Mouse (Mus musculus) embryonic facial prominence, embryonic 11.5 days (tissue): Measurements from ENCODE around the gene Sdf2l1. TPM values are rescaled to one million over a fixed set of nuclear protein-coding genes. Genes with fewer than 3 reads are reported as not detected.
A peak's percentile ranks its signal among the peaks of the same experiment; 100 is the strongest.

ENCODE experiments used
- ATAC-seq: fragments of 200-750 bp; cut with Nextera tagmentation; replicated peaks from 2 replicates; pipeline ENCODE4 v1.8.0; 2017; ENCODE audit warnings: low read depth; ENCODE audit not compliant: insufficient number of reproducible peaks, low FRiP score, low TSS enrichment
- DNase-seq: peaks from one replicate; pipeline ENCODE4 v3.0.0-alpha.2; 2015; ENCODE audit warnings: low spot score
- H3K27ac ChIP-seq: fragments of 300-500 bp; sonication (generic); replicated peaks from 2 replicates; pipeline ENCODE4 v1.5.1; 2014; ENCODE audit warnings: mild to moderate bottlenecking, low read depth, low read length, control low read depth
- H3K27me3 ChIP-seq: fragments of 300-500 bp; sonication (generic); 2 replicates; pipeline ENCODE4 v1.6.1; 2014; ENCODE audit warnings: mild to moderate bottlenecking, low read length, moderate library complexity, mixed read lengths; ENCODE audit not compliant: control insufficient read depth, insufficient read depth
- H3K36me3 ChIP-seq: fragments of 300-500 bp; sonication (generic); replicated peaks from 2 replicates; pipeline ENCODE4 v1.6.1; 2014; ENCODE audit warnings: low read depth, mild to moderate bottlenecking, low read length, moderate library complexity, mixed read lengths; ENCODE audit not compliant: control insufficient read depth, insufficient read depth
- H3K4me1 ChIP-seq: fragments of 300-500 bp; sonication (generic); 2 replicates; pipeline ENCODE4 v1.6.1; 2014; ENCODE audit warnings: low read length, mixed read lengths; ENCODE audit not compliant: control insufficient read depth, insufficient read depth
- H3K4me2 ChIP-seq: fragments of 300-500 bp; sonication (generic); 2 replicates; pipeline ENCODE4 v1.6.1; 2014; ENCODE audit warnings: low read depth, mild to moderate bottlenecking, control low read depth, low read length, moderate library complexity
- H3K4me3 ChIP-seq: fragments of 300-500 bp; sonication (generic); 2 replicates; pipeline ENCODE4 v1.5.1; 2014; ENCODE audit warnings: low read depth, low read length, control low read depth
- H3K9ac ChIP-seq: fragments of 300-500 bp; sonication (generic); replicated peaks from 2 replicates; pipeline ENCODE4 v1.6.1; 2014; ENCODE audit warnings: mild to moderate bottlenecking, control low read depth, low read length
- H3K9me3 ChIP-seq: fragments of 300-500 bp; sonication (generic); replicated peaks from 2 replicates; pipeline ENCODE4 v1.6.1; 2016; ENCODE audit warnings: mild to moderate bottlenecking, low read length, inconsistent platforms, mixed read lengths; ENCODE audit not compliant: control insufficient read depth
- WGBS: fragments of 180-500 bp; shearing (Covaris S2); extraction: QIAGEN DNeasy Blood & Tissue Kit; methylation state at CpG from one replicate; pipeline ENCODE4 v1.1.7; 2014; 5-methylcytosine and 5-hydroxymethylcytosine counted together
- microRNA counts: library from miRNA; unstranded; fragments of <30 nt; microRNA quantifications from one replicate; lab custom pipeline; 2016
- microRNA-seq: library from miRNA; unstranded; fragments of <30 nt; microRNA quantifications from one replicate; pipeline ENCODE4, GENCODE M21; 2016; ENCODE audit warnings: borderline number of aligned reads
- polyA plus RNA-seq: library from polyadenylated mRNA; unstranded; fragments of >200 nt; fragmentation: Nextera tagmentation; extraction: Ambion mirVana; gene quantifications from 2 replicates; pipeline ENCODE4 v1.2.1, GENCODE M21; 2014

Gene Sdf2l1
- polyA plus RNA-seq, 1 experiment from 2014 or later = 57.2 TPM

- Histone ChIP-seq H3K9me3 (no peaks in the 10 kb centered on the region), H3K4me2 (no peak overlapping the region), H3K4me1 (no peaks in the 10 kb centered on the region), H3K36me3 (no peaks in the 10 kb centered on the region; the same call in 1 of the 2 replicates), H3K9ac (no peak overlapping the region), H3K27me3 (no peaks in the 10 kb centered on the region), H3K4me3 (no peak overlapping the region), H3K27ac (no peak overlapping the region)
- 87% methylated on average over 6 of the region's 6 CpGs for WGBS
- ATAC-seq = no peak
- no peak for DNase-seq
These were observed 49.9 kb downstream of the Sdf2l1 start for GRCm38 (mm10) chr16:17082121-17082792.

MicroRNAs encoded within 50 kb of the gene (microRNA counts, 519-probe panel; counts per million panel counts)
- microRNA mmu-miR-130b (lab: Ali Mortazavi, UCI) = 5,557 counts per million, percentile 94 among the panel's probes with 10 or more counts
- 2,765 counts per million, percentile 33 among the panel's probes with 10 or more counts for microRNA mmu-miR-301b (lab: Ali Mortazavi, UCI)

Small RNA genes lying within 50 kb of the gene (microRNA-seq; reads per million reads assigned to microRNA genes)
- 11,056 reads per million, percentile 94 among the genes with 10 or more reads in this experiment for gene Mir130b
- gene Mir301b = 235 reads per million, percentile 55 among the genes with 10 or more reads in this experiment

Other genes starting within 250 kb of the Sdf2l1 start
- gene Ppm1f, start 235.9 kb downstream of the Sdf2l1 start, polyA plus RNA-seq = 15.6 and 18.2 TPM in 2 replicates
- 182 and 185 TPM in 2 replicates for gene Mapk1, start 149.0 kb downstream of the Sdf2l1 start, polyA plus RNA-seq
- 97.1 and 108 TPM in 2 replicates for gene Ypel1, start 62.7 kb downstream of the Sdf2l1 start, polyA plus RNA-seq
- 129 and 142 TPM in 2 replicates for gene Ppil2, start 21.1 kb downstream of the Sdf2l1 start, polyA plus RNA-seq
- 107 and 108 TPM in 2 replicates for gene 2610318N02Rik, start 7.2 kb downstream of the Sdf2l1 start, polyA plus RNA-seq
- 6.2 and 8.8 TPM in 2 replicates for gene Ydjc, start 12.2 kb upstream of the Sdf2l1 start, polyA plus RNA-seq
- gene Ccdc116, start 14.8 kb upstream of the Sdf2l1 start, polyA plus RNA-seq = 0.24 and 0.49 TPM in 2 replicates
- gene Ube2l3, start 70.3 kb upstream of the Sdf2l1 start, polyA plus RNA-seq = 425 and 458 TPM in 2 replicates
- gene Rimbp3, start 76.2 kb upstream of the Sdf2l1 start, polyA plus RNA-seq = 0.41 and 0.47 TPM in 2 replicates
- gene Hic2, start 101.2 kb upstream of the Sdf2l1 start, polyA plus RNA-seq = 6.1 and 7.8 TPM in 2 replicates
- 4.0 and 5.2 TPM in 2 replicates for gene Tmem191c, start 143.7 kb upstream of the Sdf2l1 start, polyA plus RNA-seq
- 0.20 TPM in 2 replicates for gene Serpind1, start 199.0 kb upstream of the Sdf2l1 start, polyA plus RNA-seq